Mouse (Mus musculus) midbrain, embryonic 10.5 days (tissue): ENCODE data around the gene Elane. TPM values are rescaled to one million over a fixed set of nuclear protein-coding genes. Genes with fewer than 3 reads are reported as not detected.
A peak's percentile ranks its signal among the peaks of the same experiment; 100 is the strongest.

Experiments used
- DNase-seq: peaks from one replicate; pipeline ENCODE4 v3.0.0-alpha.2; 2017; ENCODE audit warnings: low spot score
- H3K27ac ChIP-seq: fragments of 300-500 bp; sonication (generic); replicated peaks from 2 replicates; pipeline ENCODE4 v1.5.1; 2016; ENCODE audit warnings: mild to moderate bottlenecking
- H3K27me3 ChIP-seq: fragments of 300-500 bp; sonication (generic); 2 replicates; pipeline ENCODE4 v1.6.1; 2016; ENCODE audit warnings: low read depth, mild to moderate bottlenecking; ENCODE audit not compliant: poor library complexity, severe bottlenecking
- H3K36me3 ChIP-seq: fragments of 300-500 bp; sonication (generic); 2 replicates; pipeline ENCODE4 v1.6.1; 2016; ENCODE audit warnings: mild to moderate bottlenecking, moderate library complexity
- H3K4me1 ChIP-seq: fragments of 300-500 bp; sonication (generic); 2 replicates; pipeline ENCODE4 v1.6.1; 2016
- H3K4me3 ChIP-seq: fragments of 300-500 bp; sonication (generic); 2 replicates; pipeline ENCODE4 v1.5.1; 2016; ENCODE audit warnings: mild to moderate bottlenecking, moderate library complexity
- H3K9me3 ChIP-seq: fragments of 300-500 bp; sonication (generic); replicated peaks from 2 replicates; pipeline ENCODE4 v1.6.1; 2016; ENCODE audit warnings: mild to moderate bottlenecking
- WGBS: fragments of 180-500 bp; shearing (Covaris S2); methylation state at CpG from one replicate; pipeline ENCODE4 v1.1.7; 2016; 5-methylcytosine and 5-hydroxymethylcytosine counted together
- polyA plus RNA-seq: library from polyadenylated mRNA; unstranded; fragments of >200 nt; fragmentation: Nextera tagmentation; extraction: Ambion mirVana; gene quantifications from 2 replicates; pipeline ENCODE4 v1.2.1, GENCODE M21; 2016

Gene Elane
- polyA plus RNA-seq, 1 experiment from 2014 or later, result 0.16 TPM

- H3K4me1 ChIP-seq, result peaks cover 69% of the 10 kb centered on the region
- peaks cover 46% of the 10 kb centered on the region for H3K27me3 ChIP-seq
- H3K36me3 ChIP-seq, result 0 out of 2 replicates have a peak, but pooled peaks cover 2% of the 10 kb centered on the region
- H3K4me3 ChIP-seq, result peak overlapping the region; percentile 98; the same call in 1 of the 2 replicates
- H3K27ac ChIP-seq, result no peak overlapping the region
- DNase-seq, result peak; percentile 88
- no peaks in the 10 kb centered on the region for H3K9me3 ChIP-seq
- 11% methylated on average over 29 of the region's 29 CpGs for WGBS
These were observed 39.1 kb downstream of the Elane start for GRCm38 (mm10) chr10:79924998-79925784.

GRCm38 (mm10) chr10:79925785-79926490, 39.9 kb downstream of the Elane start:
- no peaks in the 10 kb centered on the region for H3K9me3 ChIP-seq
- peak overlapping the region; percentile 98 for H3K4me3 ChIP-seq
- peaks cover 9% of the 10 kb centered on the region for H3K36me3 ChIP-seq
- peaks cover 38% of the 10 kb centered on the region for H3K27me3 ChIP-seq
- peak overlapping the region; percentile 95 for H3K27ac ChIP-seq
- no peak for DNase-seq
- 15% methylated on average over 15 of the region's 15 CpGs for WGBS
- peaks cover 69% of the 10 kb centered on the region for H3K4me1 ChIP-seq

GRCm38 (mm10) chr10:79926491-79927323, 40.7 kb downstream of the Elane start, which contains the start of gene Arid3a:
Arid3a (plus strand) TSS chr10:79927043.
- Histone ChIP-seq H3K36me3 (peaks cover 17% of the 10 kb centered on the region), H3K9me3 (no peaks in the 10 kb centered on the region), H3K4me1 (peaks cover 69% of the 10 kb centered on the region), H3K27me3 (peaks cover 31% of the 10 kb centered on the region), H3K27ac (peak within 1 kb of the TSS; percentile 95), H3K4me3 (peak within 1 kb of the TSS; percentile 98)
- under 1% methylated on average over 63 of the region's 63 CpGs for WGBS
- DNase-seq, result peak; percentile 91

- H3K4me1 ChIP-seq, result peaks cover 74% of the 10 kb centered on the region
- peak overlapping the region; percentile 95 for H3K27ac ChIP-seq
- H3K27me3 ChIP-seq, result peaks cover 23% of the 10 kb centered on the region
- H3K36me3 ChIP-seq, result peaks cover 25% of the 10 kb centered on the region
- no peaks in the 10 kb centered on the region for H3K9me3 ChIP-seq
- H3K4me3 ChIP-seq, result peak overlapping the region; percentile 98
- peak; percentile 83 for DNase-seq
- under 1% methylated on average over 54 of the region's 54 CpGs for WGBS
These were observed 41.4 kb downstream of the Elane start for GRCm38 (mm10) chr10:79927324-79928029.

- Histone ChIP-seq H3K27ac (peak overlapping the region; percentile 95), H3K9me3 (no peaks in the 10 kb centered on the region), H3K27me3 (peaks cover 16% of the 10 kb centered on the region), H3K4me3 (peak overlapping the region; percentile 98), H3K36me3 (peaks cover 31% of the 10 kb centered on the region), H3K4me1 (peaks cover 81% of the 10 kb centered on the region)
- WGBS, result under 1% methylated on average over 29 of the region's 29 CpGs
- peak; percentile 70 for DNase-seq
These were observed 42.1 kb downstream of the Elane start for GRCm38 (mm10) chr10:79928030-79928694.

GRCm38 (mm10) chr10:79928907-79929701, 43.1 kb downstream of the Elane start:
- H3K9me3 ChIP-seq, result no peaks in the 10 kb centered on the region
- peak overlapping the region; percentile 95 for H3K27ac ChIP-seq
- H3K36me3 ChIP-seq, result peaks cover 41% of the 10 kb centered on the region
- H3K4me1 ChIP-seq, result peaks cover 86% of the 10 kb centered on the region
- peaks cover 7% of the 10 kb centered on the region for H3K27me3 ChIP-seq
- no peak for DNase-seq
- H3K4me3 ChIP-seq, result peak overlapping the region; percentile 98
- 30% methylated on average over 9 of the region's 9 CpGs for WGBS

GRCm38 (mm10) chr10:79929967-79930825, 44.1 kb downstream of the Elane start:
- no peaks in the 10 kb centered on the region for H3K9me3 ChIP-seq
- H3K36me3 ChIP-seq, result peaks cover 52% of the 10 kb centered on the region
- H3K27ac ChIP-seq, result peak overlapping the region; percentile 95; the same call in 1 of the 2 replicates
- peak overlapping the region; percentile 98 for H3K4me3 ChIP-seq
- DNase-seq, result no peak
- H3K27me3 ChIP-seq, result peaks cover 11% of the 10 kb centered on the region
- peaks cover 90% of the 10 kb centered on the region for H3K4me1 ChIP-seq
- WGBS, result 90% methylated on average over 18 of the region's 18 CpGs

- peak overlapping the region; percentile 43; the same call in 1 of the 2 replicates for H3K27ac ChIP-seq
- WGBS, result 92% methylated on average over 16 of the region's 16 CpGs
- no peak for DNase-seq
- peaks cover 85% of the 10 kb centered on the region for H3K4me1 ChIP-seq
- H3K4me3 ChIP-seq, result peak overlapping the region; percentile 23
- H3K9me3 ChIP-seq, result no peaks in the 10 kb centered on the region
- peaks cover 58% of the 10 kb centered on the region for H3K36me3 ChIP-seq
- peaks cover 17% of the 10 kb centered on the region for H3K27me3 ChIP-seq
These were observed 44.8 kb downstream of the Elane start for GRCm38 (mm10) chr10:79930826-79931186.

- 89% methylated on average over 9 of the region's 9 CpGs for WGBS
- peaks cover 65% of the 10 kb centered on the region for H3K36me3 ChIP-seq
- H3K27me3 ChIP-seq, result peaks cover 16% of the 10 kb centered on the region
- H3K27ac ChIP-seq, result peak overlapping the region; percentile 71
- no peaks in the 10 kb centered on the region for H3K9me3 ChIP-seq
- DNase-seq, result no peak
- H3K4me3 ChIP-seq, result peak overlapping the region; percentile 26; the same call in 1 of the 2 replicates
- peaks cover 80% of the 10 kb centered on the region for H3K4me1 ChIP-seq
These were observed 45.8 kb downstream of the Elane start for GRCm38 (mm10) chr10:79931797-79932196.

- Histone ChIP-seq H3K4me3 (peak overlapping the region; percentile 25), H3K4me1 (peaks cover 83% of the 10 kb centered on the region), H3K27me3 (peaks cover 20% of the 10 kb centered on the region), H3K9me3 (no peaks in the 10 kb centered on the region), H3K27ac (peak overlapping the region; percentile 71), H3K36me3 (peaks cover 74% of the 10 kb centered on the region)
- 21% methylated on average over 8 of the region's 8 CpGs for WGBS
- DNase-seq, result peak; percentile 66
These were observed 46.7 kb downstream of the Elane start for GRCm38 (mm10) chr10:79932736-79933135.
